Mouse (Mus musculus) midbrain, embryonic 13.5 days (tissue): ENCODE results near the gene Sap30l. TPM values are rescaled to one million over a fixed set of nuclear protein-coding genes. Genes with fewer than 3 reads are reported as not detected.

Experiments used
- ATAC-seq: fragments of 200-750 bp; cut with Nextera tagmentation; 2 replicates; pipeline ENCODE4 v1.8.0; 2017; ENCODE audit warnings: mild to moderate bottlenecking, moderate TSS enrichment, moderate library complexity
- H3K27ac ChIP-seq: fragments of 300-500 bp; sonication (generic); 2 replicates; pipeline ENCODE4 v1.5.1; 2015; ENCODE audit warnings: inconsistent platforms, mild to moderate bottlenecking, moderate library complexity
- H3K27me3 ChIP-seq: fragments of 300-500 bp; sonication (generic); 2 replicates; pipeline ENCODE4 v1.6.1; 2015; ENCODE audit warnings: mild to moderate bottlenecking, inconsistent platforms
- H3K36me3 ChIP-seq: fragments of 300-500 bp; sonication (generic); 2 replicates; pipeline ENCODE4 v1.6.1; 2015; ENCODE audit warnings: mild to moderate bottlenecking, inconsistent platforms
- H3K4me1 ChIP-seq: fragments of 300-500 bp; sonication (generic); replicated peaks from 2 replicates; pipeline ENCODE4 v1.6.1; 2015; ENCODE audit warnings: inconsistent platforms
- H3K4me2 ChIP-seq: fragments of 300-500 bp; sonication (generic); replicated peaks from 2 replicates; pipeline ENCODE4 v1.6.1; 2015; ENCODE audit warnings: moderate library complexity, mild to moderate bottlenecking, inconsistent platforms
- H3K4me3 ChIP-seq: fragments of 300-500 bp; sonication (generic); replicated peaks from 2 replicates; pipeline ENCODE4 v1.5.1; 2015; ENCODE audit warnings: mild to moderate bottlenecking, inconsistent platforms
- H3K9ac ChIP-seq: fragments of 300-500 bp; sonication (generic); replicated peaks from 2 replicates; pipeline ENCODE4 v1.6.1; 2015; ENCODE audit warnings: mild to moderate bottlenecking, inconsistent platforms
- H3K9me3 ChIP-seq: fragments of 300-500 bp; sonication (generic); 2 replicates; pipeline ENCODE4 v1.6.1; 2016; ENCODE audit warnings: mild to moderate bottlenecking, inconsistent platforms
- WGBS: fragments of 180-500 bp; shearing (Covaris S2); methylation state at CpG from one replicate; pipeline ENCODE4 v1.1.7; 2015; 5-methylcytosine and 5-hydroxymethylcytosine counted together
- polyA plus RNA-seq: library from polyadenylated mRNA; unstranded; fragments of >200 nt; fragmentation: Nextera tagmentation; extraction: Ambion mirVana; gene quantifications from 2 replicates; pipeline ENCODE4 v1.2.1, GENCODE M21; 2015

The Sap30l gene
- 8.9 and 9.8 TPM in 2 replicates for polyA plus RNA-seq

- Histone ChIP-seq H3K4me2 (peak within 1 kb of the TSS; percentile 98), H3K9ac (peak within 1 kb of the TSS; percentile 92), H3K27me3 (no peaks in the 10 kb centered on the region), H3K36me3 (peaks cover 2% of the 10 kb centered on the region; the same call in 1 of the 2 replicates), H3K27ac (peak within 1 kb of the TSS; percentile 72), H3K4me3 (peak within 1 kb of the TSS; percentile 94), H3K9me3 (no peaks in the 10 kb centered on the region), H3K4me1 (peaks cover 42% of the 10 kb centered on the region)
- peak; percentile 97 for ATAC-seq
- WGBS: under 1% methylated on average over 52 of the region's 66 CpGs
These were observed at the start of gene Sap30l for GRCm38 (mm10) chr11:57800971-57801765. Gene Sap30l, plus strand, starts transcription at chr11:57801637.

GRCm38 (mm10) chr11:57753538-57754203 lies 47.8 kb upstream of the Sap30l start:
- Histone ChIP-seq H3K27me3 (no peaks in the 10 kb centered on the region), H3K36me3 (no peaks in the 10 kb centered on the region), H3K4me1 (peaks cover 27% of the 10 kb centered on the region), H3K9ac (no peak overlapping the region), H3K4me2 (no peak overlapping the region), H3K9me3 (no peaks in the 10 kb centered on the region), H3K27ac (no peak overlapping the region), H3K4me3 (no peak overlapping the region)
- WGBS: 62% methylated on average over 14 of the region's 14 CpGs
- ATAC-seq: peak; percentile 41; the same call in 1 of the 2 replicates

- H3K9me3 ChIP-seq: no peaks in the 10 kb centered on the region
- 78% methylated on average over 9 of the region's 9 CpGs for WGBS
- ATAC-seq: no peak
- H3K4me3 ChIP-seq: no peak overlapping the region
- no peaks in the 10 kb centered on the region for H3K27me3 ChIP-seq
- no peak overlapping the region for H3K27ac ChIP-seq
- no peak overlapping the region for H3K9ac ChIP-seq
- peaks cover 29% of the 10 kb centered on the region for H3K4me1 ChIP-seq
- peaks cover 10% of the 10 kb centered on the region for H3K36me3 ChIP-seq
- no peak overlapping the region for H3K4me2 ChIP-seq
These were observed 42.8 kb upstream of the Sap30l start for GRCm38 (mm10) chr11:57758621-57759020.

GRCm38 (mm10) chr11:57760509-57761058 lies 40.9 kb upstream of the Sap30l start:
- Histone ChIP-seq H3K4me2 (0 out of 2 replicates have a peak overlapping the region, but pooled peaks have one; percentile 5), H3K27ac (peak overlapping the region; percentile 26)
- 9% methylated on average over 14 of the region's 14 CpGs for WGBS

GRCm38 (mm10) chr11:57761347-57761746 lies 40.1 kb upstream of the Sap30l start:
- H3K4me3 ChIP-seq: no peak overlapping the region
- H3K9ac ChIP-seq: no peak overlapping the region
- H3K9me3 ChIP-seq: no peaks in the 10 kb centered on the region
- H3K4me2 ChIP-seq: no peak overlapping the region
- no peaks in the 10 kb centered on the region for H3K27me3 ChIP-seq
- peaks cover 13% of the 10 kb centered on the region for H3K36me3 ChIP-seq
- WGBS: 94% methylated on average over 4 of the region's 4 CpGs
- H3K27ac ChIP-seq: no peak overlapping the region
- peaks cover 24% of the 10 kb centered on the region for H3K4me1 ChIP-seq
- no peak for ATAC-seq

More at GRCm38 (mm10) chr11:57760509-57761058, 40.9 kb upstream of the Sap30l start:
- Histone ChIP-seq H3K9ac (no peak overlapping the region), H3K4me3 (no peak overlapping the region), H3K4me1 (peaks cover 24% of the 10 kb centered on the region), H3K9me3 (no peaks in the 10 kb centered on the region), H3K27me3 (no peaks in the 10 kb centered on the region), H3K36me3 (peaks cover 11% of the 10 kb centered on the region)
- peak; percentile 54; the same call in 1 of the 2 replicates for ATAC-seq

GRCm38 (mm10) chr11:57764124-57764523 lies 37.3 kb upstream of the Sap30l start:
- 88% methylated on average over 3 of the region's 3 CpGs for WGBS
- Histone ChIP-seq H3K27ac (no peak overlapping the region), H3K9ac (no peak overlapping the region), H3K9me3 (no peaks in the 10 kb centered on the region), H3K4me3 (no peak overlapping the region), H3K36me3 (peaks cover 13% of the 10 kb centered on the region), H3K4me1 (peaks cover 30% of the 10 kb centered on the region), H3K4me2 (no peak overlapping the region), H3K27me3 (no peaks in the 10 kb centered on the region)
- no peak for ATAC-seq

GRCm38 (mm10) chr11:57766617-57767016 lies 34.8 kb upstream of the Sap30l start:
- 0 out of 2 replicates have a peak, but pooled peaks have one; percentile 29 for ATAC-seq
- Histone ChIP-seq H3K4me3 (no peak overlapping the region), H3K4me2 (no peak overlapping the region), H3K4me1 (peaks cover 14% of the 10 kb centered on the region), H3K9me3 (no peaks in the 10 kb centered on the region), H3K36me3 (peaks cover 15% of the 10 kb centered on the region), H3K27me3 (no peaks in the 10 kb centered on the region), H3K27ac (no peak overlapping the region), H3K9ac (no peak overlapping the region)
- WGBS: 35% methylated on average over 12 of the region's 12 CpGs

- H3K27ac ChIP-seq: no peak overlapping the region
- ATAC-seq: no peak
- no peaks in the 10 kb centered on the region; the same call in 1 of the 2 replicates for H3K27me3 ChIP-seq
- no peak overlapping the region for H3K4me3 ChIP-seq
- peaks cover 18% of the 10 kb centered on the region for H3K36me3 ChIP-seq
- no peak overlapping the region for H3K4me2 ChIP-seq
- no peak overlapping the region for H3K9ac ChIP-seq
- WGBS: 24% methylated on average over 6 of the region's 6 CpGs
- peaks cover 14% of the 10 kb centered on the region for H3K4me1 ChIP-seq
- no peaks in the 10 kb centered on the region for H3K9me3 ChIP-seq
These were observed 34.3 kb upstream of the Sap30l start for GRCm38 (mm10) chr11:57767171-57767570.

- Histone ChIP-seq H3K9me3 (no peaks in the 10 kb centered on the region), H3K9ac (no peak overlapping the region), H3K4me1 (peaks cover 34% of the 10 kb centered on the region), H3K4me3 (no peak overlapping the region), H3K27me3 (peaks cover 4% of the 10 kb centered on the region), H3K4me2 (no peak overlapping the region), H3K27ac (no peak overlapping the region), H3K36me3 (0 out of 2 replicates have a peak, but pooled peaks cover 6% of the 10 kb centered on the region)
- 92% methylated on average over 5 of the region's 5 CpGs for WGBS
- no peak for ATAC-seq
These were observed 30.7 kb upstream of the Sap30l start for GRCm38 (mm10) chr11:57770776-57771175.

GRCm38 (mm10) chr11:57771676-57772075 lies 29.8 kb upstream of the Sap30l start:
- WGBS: 91% methylated on average over 8 of the region's 8 CpGs
- Histone ChIP-seq H3K36me3 (0 out of 2 replicates have a peak, but pooled peaks cover 6% of the 10 kb centered on the region), H3K9me3 (no peaks in the 10 kb centered on the region), H3K4me1 (peaks cover 36% of the 10 kb centered on the region), H3K4me3 (no peak overlapping the region), H3K9ac (no peak overlapping the region), H3K4me2 (no peak overlapping the region), H3K27ac (no peak overlapping the region), H3K27me3 (peaks cover 11% of the 10 kb centered on the region)
- no peak for ATAC-seq

GRCm38 (mm10) chr11:57773479-57773878 lies 28.0 kb upstream of the Sap30l start:
- 0 out of 2 replicates have a peak overlapping the region, but pooled peaks have one; percentile 8 for H3K9ac ChIP-seq
- peaks cover 15% of the 10 kb centered on the region for H3K27me3 ChIP-seq
- peaks cover 40% of the 10 kb centered on the region for H3K4me1 ChIP-seq
- H3K27ac ChIP-seq: peak overlapping the region; percentile 65
- WGBS: 10% methylated on average over 13 of the region's 13 CpGs
- H3K4me2 ChIP-seq: no peak overlapping the region; the same call in 1 of the 2 replicates
- no peak overlapping the region for H3K4me3 ChIP-seq
- H3K36me3 ChIP-seq: 0 out of 2 replicates have a peak, but pooled peaks cover 6% of the 10 kb centered on the region
- ATAC-seq: peak; percentile 31; the same call in 1 of the 2 replicates
- no peaks in the 10 kb centered on the region for H3K9me3 ChIP-seq
